Mouse (Mus musculus) heart, postnatal 25 days (tissue): Measurements from ENCODE around the gene St3gal3. TPM values are rescaled to one million over a fixed set of nuclear protein-coding genes. Genes with fewer than 3 reads are reported as not detected.

ENCODE experiments used
- DNase-seq: peaks from one replicate; pipeline ENCODE4 v3.0.0; 2022; ENCODE audit warnings: low spot score
- intact Hi-C: fragments of 180-260 bp; cut with DNase I; formaldehyde crosslinking; loops from one replicate; pipeline ENCODE4 v1.15.1; 2025
- total RNA-seq, 2 experiments: library from RNA; stranded (reverse); gene quantifications; 2 replicates each; pipeline ENCODE4 v1.2.3; 2021

Gene St3gal3
- total RNA-seq, 2 experiments from 2014 or later: 61.6 to 66.6 TPM

- intact Hi-C loops: no loop called here
- no peak for DNase-seq
Observed at GRCm38 (mm10) chr4:118031776-118032170, 102.9 kb downstream of the St3gal3 start.

- intact Hi-C loops: no loop called here
- DNase-seq: no peak
Observed at GRCm38 (mm10) chr4:118031132-118031775, 103.5 kb downstream of the St3gal3 start.

- DNase-seq: no peak
- intact Hi-C loops: no loop called here
Observed at GRCm38 (mm10) chr4:118030330-118030729, 104.4 kb downstream of the St3gal3 start.

GRCm38 (mm10) chr4:118029892-118030291, 104.8 kb downstream of the St3gal3 start:
- intact Hi-C loops: loop anchor here (5.0 kb wide), 1 partner anchor 43 kb away; no protein-coding TSS in a partner anchor
- no peak for DNase-seq

GRCm38 (mm10) chr4:118028994-118029393, 105.7 kb downstream of the St3gal3 start:
- intact Hi-C loops: loop anchor here (5.0 kb wide), 1 partner anchor 42 kb away; no protein-coding TSS in a partner anchor

GRCm38 (mm10) chr4:118025931-118026330, 108.8 kb downstream of the St3gal3 start:
- no peak for DNase-seq

More at GRCm38 (mm10) chr4:118028994-118029393, 105.7 kb downstream of the St3gal3 start:
- DNase-seq: no peak

GRCm38 (mm10) chr4:118025381-118025780, 109.3 kb downstream of the St3gal3 start:
- intact Hi-C loops: loop anchor here (5.0 kb wide), 1 partner anchor 38 kb away; no protein-coding TSS in a partner anchor
- DNase-seq: no peak

More at GRCm38 (mm10) chr4:118025931-118026330, 108.8 kb downstream of the St3gal3 start:
- intact Hi-C loops: loop anchor here (5.0 kb wide), 1 partner anchor 39 kb away; no protein-coding TSS in a partner anchor

- DNase-seq: no peak
- intact Hi-C loops: no loop called here
Observed at GRCm38 (mm10) chr4:118022811-118023210, 111.9 kb downstream of the St3gal3 start.

- no peak for DNase-seq
- intact Hi-C loops: no loop called here
Observed at GRCm38 (mm10) chr4:118022406-118022805, 112.3 kb downstream of the St3gal3 start.

GRCm38 (mm10) chr4:118019640-118020039, 115.1 kb downstream of the St3gal3 start:
- intact Hi-C loops: no loop called here

GRCm38 (mm10) chr4:118019218-118019617, 115.5 kb downstream of the St3gal3 start:
- DNase-seq: no peak
- intact Hi-C loops: no loop called here

More at GRCm38 (mm10) chr4:118019640-118020039, 115.1 kb downstream of the St3gal3 start:
- DNase-seq: no peak

- intact Hi-C loops: no loop called here
Observed at GRCm38 (mm10) chr4:118017021-118017805, 117.5 kb downstream of the St3gal3 start.

GRCm38 (mm10) chr4:118016323-118016911, 118.3 kb downstream of the St3gal3 start:
- DNase-seq: no peak
- intact Hi-C loops: no loop called here

More at GRCm38 (mm10) chr4:118017021-118017805, 117.5 kb downstream of the St3gal3 start:
- DNase-seq: no peak

- DNase-seq: no peak
- intact Hi-C loops: no loop called here
Observed at GRCm38 (mm10) chr4:118015636-118016035, 119.1 kb downstream of the St3gal3 start.

GRCm38 (mm10) chr4:118015126-118015525, 119.6 kb downstream of the St3gal3 start:
- DNase-seq: no peak
- intact Hi-C loops: no loop called here

GRCm38 (mm10) chr4:118010661-118011173, 124.0 kb downstream of the St3gal3 start:
- intact Hi-C loops: no loop called here
- DNase-seq: no peak

GRCm38 (mm10) chr4:118008433-118009033, 126.2 kb downstream of the St3gal3 start:
- no peak for DNase-seq
- intact Hi-C loops: no loop called here

GRCm38 (mm10) chr4:118001355-118001754, 133.4 kb downstream of the St3gal3 start:
- intact Hi-C loops: no loop called here
- no peak for DNase-seq

GRCm38 (mm10) chr4:118000605-118001208, 134.0 kb downstream of the St3gal3 start:
- intact Hi-C loops: no loop called here
- DNase-seq: no peak
